Mouse (Mus musculus) hindbrain, postnatal 0 days (tissue): ENCODE measurements at regions not wholly inside any gene's neighbourhood (a gene's known extent, or its start where the extent isn't known, plus 50 kb on each side); places are given as distances from the start of the nearest gene placed in this dataset.

ENCODE experiments used
- ATAC-seq: fragments of 200-750 bp; cut with Nextera tagmentation; 2 replicates; pipeline ENCODE4 v1.8.0; 2017; ENCODE audit warnings: mild to moderate bottlenecking, moderate TSS enrichment, moderate library complexity
- DNase-seq: peaks from one replicate; pipeline ENCODE4 v3.0.0-alpha.2; 2015; ENCODE audit warnings: low spot score
- H3K27ac ChIP-seq: fragments of 300-500 bp; sonication (generic); 2 replicates; pipeline ENCODE4 v1.5.1; 2014; ENCODE audit warnings: mild to moderate bottlenecking
- H3K27me3 ChIP-seq: fragments of 300-500 bp; sonication (generic); 2 replicates; pipeline ENCODE4 v1.6.1; 2014; ENCODE audit warnings: low read length, mixed read lengths; ENCODE audit not compliant: insufficient read depth
- H3K36me3 ChIP-seq: fragments of 300-500 bp; sonication (generic); 2 replicates; pipeline ENCODE4 v1.6.1; 2014; ENCODE audit warnings: low read length, mixed read lengths; ENCODE audit not compliant: insufficient read depth
- H3K4me1 ChIP-seq: fragments of 300-500 bp; sonication (generic); 2 replicates; pipeline ENCODE4 v1.6.1; 2014; ENCODE audit warnings: antibody characterized with exemption, low read length, mixed read lengths; ENCODE audit not compliant: insufficient read depth
- H3K4me2 ChIP-seq: fragments of 300-500 bp; sonication (generic); 2 replicates; pipeline ENCODE4 v1.6.1; 2014; ENCODE audit warnings: low read depth, mild to moderate bottlenecking, low read length, moderate library complexity, mixed read lengths
- H3K4me3 ChIP-seq: fragments of 300-500 bp; sonication (generic); 2 replicates; pipeline ENCODE4 v1.5.1; 2014; ENCODE audit warnings: low read length
- H3K9ac ChIP-seq: fragments of 300-500 bp; sonication (generic); replicated peaks from 2 replicates; pipeline ENCODE4 v1.6.1; 2014; ENCODE audit warnings: mild to moderate bottlenecking, low read length, moderate library complexity, mixed read lengths
- H3K9me3 ChIP-seq: fragments of 300-500 bp; sonication (generic); 2 replicates; pipeline ENCODE4 v1.6.1; 2016; ENCODE audit warnings: low read length, mixed read lengths
- CTCF ChIP-seq: IDR thresholded peaks from 2 replicates; pipeline ENCODE4 v1.5.1; 2016; ENCODE audit warnings: antibody characterized with exemption, control low read depth, low read depth
- WGBS: fragments of 180-500 bp; shearing (Covaris S2); extraction: QIAGEN DNeasy Blood & Tissue Kit; methylation state at CpG from one replicate; pipeline ENCODE4 v1.1.7; 2014; 5-methylcytosine and 5-hydroxymethylcytosine counted together

GRCm38 (mm10) chr13:40637269-40637668 lies 100.9 kb downstream of the Tfap2a start:
- H3K36me3 ChIP-seq, result no peaks in the 10 kb centered on the region
- no peaks in the 10 kb centered on the region for H3K4me1 ChIP-seq
- H3K9ac ChIP-seq, result no peak overlapping the region
- H3K4me2 ChIP-seq, result no peak overlapping the region
- DNase-seq, result no peak
- TF ChIP-seq CTCF, result no peak
- WGBS, result 88% methylated on average over 6 of the region's 6 CpGs
- H3K9me3 ChIP-seq, result no peaks in the 10 kb centered on the region
- no peak overlapping the region for H3K27ac ChIP-seq
- no peaks in the 10 kb centered on the region for H3K27me3 ChIP-seq
- ATAC-seq, result no peak
- no peak overlapping the region for H3K4me3 ChIP-seq

- no peak overlapping the region for H3K4me2 ChIP-seq
- ATAC-seq (no peak), DNase-seq (no peak)
- no peak overlapping the region for H3K27ac ChIP-seq
- no peaks in the 10 kb centered on the region for H3K36me3 ChIP-seq
- H3K4me1 ChIP-seq, result no peaks in the 10 kb centered on the region
- WGBS, result 97% methylated on average over 20 of the region's 20 CpGs
- H3K9me3 ChIP-seq, result no peaks in the 10 kb centered on the region
- H3K27me3 ChIP-seq, result no peaks in the 10 kb centered on the region
- TF ChIP-seq CTCF, result no peak
- H3K9ac ChIP-seq, result no peak overlapping the region
- H3K4me3 ChIP-seq, result no peak overlapping the region
These were observed 120.3 kb downstream of the Tfap2a start for GRCm38 (mm10) chr13:40617881-40618280.

DNA sequence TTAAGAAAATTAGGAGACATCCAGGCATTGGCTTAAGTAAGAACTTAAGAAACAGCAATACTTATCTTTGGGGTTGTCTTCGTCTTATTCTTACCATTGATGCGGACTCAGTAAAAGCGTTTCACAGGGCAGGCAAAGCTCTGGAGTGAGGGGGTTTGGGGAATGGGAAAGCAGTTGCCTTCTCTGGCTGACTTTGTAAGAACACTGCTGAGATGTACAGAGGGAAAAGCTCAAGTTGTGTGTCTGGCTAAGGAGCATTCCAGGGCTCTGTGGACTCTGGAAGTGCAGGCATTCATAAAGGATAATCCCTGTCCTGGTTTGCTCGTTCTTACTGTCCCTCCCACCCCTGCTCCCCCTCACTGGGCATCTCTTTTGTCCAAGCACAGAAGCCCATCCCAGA lies 129.7 kb downstream of the Tfap2a start:
- no peak overlapping the region for H3K4me3 ChIP-seq
- H3K9me3 ChIP-seq, result no peaks in the 10 kb centered on the region
- no peaks in the 10 kb centered on the region for H3K36me3 ChIP-seq
- 0 out of 2 replicates have a peak, but pooled peaks cover 4% of the 10 kb centered on the region for H3K4me1 ChIP-seq
- no peak for ATAC-seq
- no peak overlapping the region for H3K27ac ChIP-seq
- no peak for DNase-seq
- H3K27me3 ChIP-seq, result no peaks in the 10 kb centered on the region
- WGBS, result 67% methylated on average over 4 of the region's 4 CpGs
- no peak overlapping the region for H3K4me2 ChIP-seq
- TF ChIP-seq CTCF, result no peak
- H3K9ac ChIP-seq, result no peak overlapping the region

DNA sequence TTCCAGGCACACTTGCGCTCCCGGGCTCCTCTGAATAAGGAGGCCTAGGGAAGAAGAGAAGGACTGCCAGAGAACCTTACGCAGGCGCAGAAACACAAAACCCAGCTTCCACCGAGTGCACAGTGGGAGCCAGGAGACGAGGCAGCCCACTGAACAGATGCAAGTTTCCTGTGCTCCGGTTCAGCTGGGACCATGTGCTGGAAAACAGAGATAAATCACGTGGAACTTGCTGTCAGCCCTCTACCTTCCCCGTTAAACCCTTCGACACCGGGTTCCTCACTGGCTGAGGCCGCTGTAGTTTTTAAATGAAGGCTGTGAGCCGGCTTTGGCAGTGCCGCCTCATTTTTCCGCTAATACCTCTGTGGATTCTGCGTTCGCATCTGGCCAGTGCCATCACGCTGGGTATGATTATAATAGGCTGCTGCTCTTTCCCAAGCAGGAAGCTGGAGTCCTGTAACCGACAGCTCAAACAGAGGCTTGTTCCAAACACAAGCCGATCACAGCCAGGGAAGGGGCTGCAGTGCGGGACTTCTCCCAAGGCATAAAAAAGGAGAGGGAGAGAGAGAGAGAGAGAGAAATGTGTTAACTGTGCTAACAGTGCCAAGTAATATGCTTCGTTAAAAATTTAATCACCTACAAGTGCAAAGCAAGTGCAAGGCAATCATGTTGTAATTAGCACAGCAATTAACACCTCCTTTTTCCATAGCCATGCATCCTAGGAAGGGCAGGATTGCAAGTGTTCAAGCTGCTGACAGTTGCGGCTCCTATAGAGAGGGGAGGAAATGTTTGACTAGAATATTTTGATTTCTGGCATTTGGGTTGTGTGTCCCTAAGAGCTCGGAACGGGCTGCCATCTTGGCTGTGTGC lies 131.5 kb downstream of the Tfap2a start:
- WGBS, result 21% methylated on average over 25 of the region's 25 CpGs
- 0 out of 2 replicates have a peak, but pooled peaks cover 4% of the 10 kb centered on the region for H3K4me1 ChIP-seq

DNA sequence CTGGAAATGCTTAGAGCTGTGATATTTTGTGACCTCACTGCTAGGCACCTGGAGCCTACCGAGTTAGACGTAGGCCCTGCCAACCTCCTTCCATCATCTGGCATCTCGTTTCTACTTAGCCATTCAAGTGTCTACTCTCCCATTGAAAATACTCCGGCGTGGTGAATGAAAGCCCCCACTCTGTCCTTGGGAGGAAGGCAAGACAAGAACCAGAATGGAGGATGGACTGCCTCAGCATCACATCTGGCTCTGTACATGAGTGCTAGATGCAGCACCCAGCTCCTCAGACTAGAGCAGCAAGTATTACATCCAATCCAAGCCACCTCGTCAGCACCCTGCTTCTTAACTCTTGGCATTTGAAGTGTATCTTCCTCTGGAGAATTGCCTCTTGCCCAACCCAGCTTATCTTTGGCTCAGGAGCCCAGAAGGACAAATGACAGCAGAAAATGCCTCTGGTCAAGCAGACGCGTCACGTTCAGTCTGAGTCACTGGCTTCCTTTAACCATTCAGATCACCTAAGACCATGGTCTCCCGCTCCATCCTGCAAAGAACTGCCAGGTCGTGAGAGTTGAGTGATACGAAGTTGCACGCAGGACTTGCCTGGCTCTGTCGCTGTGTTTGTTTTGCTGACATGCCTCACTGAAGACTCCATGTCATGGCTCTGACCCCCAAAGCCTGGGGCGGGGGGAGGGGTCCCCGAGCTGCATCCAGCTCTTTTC lies 132.3 kb downstream of the Tfap2a start:
- Histone ChIP-seq H3K36me3 (no peaks in the 10 kb centered on the region), H3K4me1 (0 out of 2 replicates have a peak, but pooled peaks cover 4% of the 10 kb centered on the region), H3K4me3 (peak overlapping the region; percentile 32), H3K9me3 (no peaks in the 10 kb centered on the region), H3K27me3 (no peaks in the 10 kb centered on the region), H3K27ac (peak overlapping the region; percentile 29; the same call in 1 of the 2 replicates), H3K4me2 (peak overlapping the region; percentile 57), H3K9ac (no peak overlapping the region)
- ATAC-seq (peak; percentile 19; the same call in 1 of the 2 replicates), DNase-seq (no peak)
- WGBS, result 40% methylated on average over 16 of the region's 16 CpGs
- TF ChIP-seq CTCF, result no peak

More for the DNA sequence above, 131.5 kb downstream of the Tfap2a start:
- H3K4me2 ChIP-seq, result peak overlapping the region; percentile 57
- TF ChIP-seq CTCF, result no peak
- DNase-seq (peak; percentile 78), ATAC-seq (peak; percentile 85)
- H3K36me3 ChIP-seq, result no peaks in the 10 kb centered on the region
- no peaks in the 10 kb centered on the region for H3K27me3 ChIP-seq
- H3K9me3 ChIP-seq, result no peaks in the 10 kb centered on the region
- H3K4me3 ChIP-seq, result peak overlapping the region; percentile 32
- peak overlapping the region; percentile 9 for H3K9ac ChIP-seq
- peak overlapping the region; percentile 29; the same call in 1 of the 2 replicates for H3K27ac ChIP-seq

- H3K9me3 ChIP-seq, result no peaks in the 10 kb centered on the region
- ATAC-seq (no peak), DNase-seq (peak; percentile 5)
- no peak for TF ChIP-seq CTCF
- H3K9ac ChIP-seq, result no peak overlapping the region
- no peak overlapping the region for H3K27ac ChIP-seq
- no peak overlapping the region for H3K4me3 ChIP-seq
- peaks cover 5% of the 10 kb centered on the region; the same call in 1 of the 2 replicates for H3K4me1 ChIP-seq
- no peak overlapping the region for H3K4me2 ChIP-seq
- 67% methylated on average over 12 of the region's 12 CpGs for WGBS
- no peaks in the 10 kb centered on the region for H3K27me3 ChIP-seq
- no peaks in the 10 kb centered on the region for H3K36me3 ChIP-seq
These were observed 163.0 kb downstream of the Tfap2a start for GRCm38 (mm10) chr13:40574981-40575745.
